Mouse (Mus musculus) midbrain, embryonic 13.5 days (tissue): ENCODE data around the gene Kcnj11. TPM values are rescaled to one million over a fixed set of nuclear protein-coding genes. Genes with fewer than 3 reads are reported as not detected.

Experiments used
- ATAC-seq: fragments of 200-750 bp; cut with Nextera tagmentation; 2 replicates; pipeline ENCODE4 v1.8.0; 2017; ENCODE audit warnings: mild to moderate bottlenecking, moderate TSS enrichment, moderate library complexity
- H3K27ac ChIP-seq: fragments of 300-500 bp; sonication (generic); 2 replicates; pipeline ENCODE4 v1.5.1; 2015; ENCODE audit warnings: inconsistent platforms, mild to moderate bottlenecking, moderate library complexity
- H3K27me3 ChIP-seq: fragments of 300-500 bp; sonication (generic); 2 replicates; pipeline ENCODE4 v1.6.1; 2015; ENCODE audit warnings: mild to moderate bottlenecking, inconsistent platforms
- H3K36me3 ChIP-seq: fragments of 300-500 bp; sonication (generic); 2 replicates; pipeline ENCODE4 v1.6.1; 2015; ENCODE audit warnings: mild to moderate bottlenecking, inconsistent platforms
- H3K4me1 ChIP-seq: fragments of 300-500 bp; sonication (generic); replicated peaks from 2 replicates; pipeline ENCODE4 v1.6.1; 2015; ENCODE audit warnings: inconsistent platforms
- H3K4me2 ChIP-seq: fragments of 300-500 bp; sonication (generic); replicated peaks from 2 replicates; pipeline ENCODE4 v1.6.1; 2015; ENCODE audit warnings: moderate library complexity, mild to moderate bottlenecking, inconsistent platforms
- H3K4me3 ChIP-seq: fragments of 300-500 bp; sonication (generic); replicated peaks from 2 replicates; pipeline ENCODE4 v1.5.1; 2015; ENCODE audit warnings: mild to moderate bottlenecking, inconsistent platforms
- H3K9ac ChIP-seq: fragments of 300-500 bp; sonication (generic); replicated peaks from 2 replicates; pipeline ENCODE4 v1.6.1; 2015; ENCODE audit warnings: mild to moderate bottlenecking, inconsistent platforms
- H3K9me3 ChIP-seq: fragments of 300-500 bp; sonication (generic); 2 replicates; pipeline ENCODE4 v1.6.1; 2016; ENCODE audit warnings: mild to moderate bottlenecking, inconsistent platforms
- WGBS: fragments of 180-500 bp; shearing (Covaris S2); methylation state at CpG from one replicate; pipeline ENCODE4 v1.1.7; 2015; 5-methylcytosine and 5-hydroxymethylcytosine counted together
- polyA plus RNA-seq: library from polyadenylated mRNA; unstranded; fragments of >200 nt; fragmentation: Nextera tagmentation; extraction: Ambion mirVana; gene quantifications from 2 replicates; pipeline ENCODE4 v1.2.1, GENCODE M21; 2015

Gene Kcnj11
- polyA plus RNA-seq, 1 experiment from 2014 or later: 1.5 TPM

DNA sequence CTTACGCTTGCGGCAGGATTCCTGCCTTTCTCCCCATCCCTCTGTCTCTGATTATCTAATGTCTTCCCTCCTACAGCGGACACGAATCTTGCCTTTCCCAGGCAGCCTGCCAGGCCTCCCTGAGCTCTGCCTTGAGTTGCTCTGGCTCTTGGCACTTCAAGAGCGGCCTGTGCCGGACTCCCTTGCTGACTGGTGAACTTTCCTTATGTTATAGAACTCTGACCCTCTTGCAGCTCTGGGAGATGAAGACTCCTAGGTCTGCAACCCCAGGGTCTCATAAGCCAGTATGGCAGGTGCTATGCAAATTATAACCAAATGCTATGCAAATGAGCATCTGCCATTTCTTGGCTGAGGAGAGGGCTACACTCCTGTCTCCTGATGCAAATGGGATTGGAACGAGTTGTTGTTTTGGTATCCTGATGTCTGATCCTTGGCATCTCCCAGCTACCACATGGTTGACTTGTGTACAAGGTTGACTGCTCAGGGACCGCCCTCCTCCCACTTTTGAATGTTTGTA lies 2.6 kb upstream of the Kcnj11 start:
- no peak overlapping the region for H3K4me3 ChIP-seq
- no peak for ATAC-seq
- peaks cover 19% of the 10 kb centered on the region for H3K4me1 ChIP-seq
- no peak overlapping the region for H3K4me2 ChIP-seq
- 71% methylated on average over 8 of the region's 8 CpGs for WGBS
- H3K36me3 ChIP-seq: no peaks in the 10 kb centered on the region
- no peaks in the 10 kb centered on the region for H3K9me3 ChIP-seq
- H3K9ac ChIP-seq: no peak overlapping the region
- H3K27me3 ChIP-seq: peaks cover 18% of the 10 kb centered on the region
- 0 out of 2 replicates have a peak overlapping the region, but pooled peaks have one; percentile 41 for H3K27ac ChIP-seq

DNA sequence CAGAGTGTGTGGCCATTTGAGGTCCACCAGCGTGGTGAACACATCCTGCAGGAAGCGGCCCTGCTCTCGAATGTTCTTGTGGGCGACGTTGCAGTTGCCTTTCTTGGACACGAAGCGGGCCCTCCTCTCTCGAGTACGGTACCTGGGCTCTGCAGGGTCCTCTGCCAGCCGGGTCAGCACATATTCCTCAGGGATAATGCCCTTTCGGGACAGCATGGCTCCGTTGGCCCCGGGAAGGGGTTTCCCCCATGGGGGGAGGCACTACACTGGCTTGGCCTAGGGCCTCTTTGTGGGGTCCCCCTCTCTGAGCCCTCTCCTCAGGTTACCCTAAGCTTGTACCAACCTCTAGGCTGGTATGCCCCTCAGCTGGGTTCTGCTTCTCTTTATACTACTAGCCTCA lies 882 bp downstream of the Kcnj11 start:
- peak overlapping the region; percentile 78; the same call in 1 of the 2 replicates for H3K9ac ChIP-seq
- H3K27ac ChIP-seq: no peak overlapping the region
- no peaks in the 10 kb centered on the region for H3K9me3 ChIP-seq
- 86% methylated on average over 13 of the region's 13 CpGs for WGBS
- peak; percentile 10; the same call in 1 of the 2 replicates for ATAC-seq
- no peaks in the 10 kb centered on the region for H3K36me3 ChIP-seq
- peaks cover 25% of the 10 kb centered on the region for H3K4me1 ChIP-seq
- H3K27me3 ChIP-seq: peaks cover 39% of the 10 kb centered on the region
- H3K4me3 ChIP-seq: peak overlapping the region; percentile 60
- peak overlapping the region; percentile 74 for H3K4me2 ChIP-seq

DNA sequence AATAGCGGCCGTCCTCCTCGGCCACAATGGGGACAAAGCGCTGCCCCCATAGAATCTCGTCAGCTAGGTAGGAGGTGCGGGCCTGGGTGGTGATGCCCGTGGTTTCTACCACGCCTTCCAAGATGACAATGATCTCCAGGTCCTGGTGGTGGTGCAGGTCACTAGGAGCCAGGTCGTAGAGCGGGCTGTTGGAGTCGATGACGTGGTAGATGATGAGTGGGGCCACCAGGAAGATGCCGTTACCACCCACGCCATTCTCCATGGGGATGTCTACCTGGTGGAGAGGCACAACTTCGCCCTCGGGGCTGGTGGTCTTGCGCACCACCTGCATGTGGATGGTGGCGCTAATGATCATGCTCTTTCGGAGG lies 1.7 kb downstream of the Kcnj11 start:
- peaks cover 21% of the 10 kb centered on the region for H3K4me1 ChIP-seq
- no peak for ATAC-seq
- H3K4me3 ChIP-seq: no peak overlapping the region
- H3K9ac ChIP-seq: no peak overlapping the region
- peaks cover 45% of the 10 kb centered on the region for H3K27me3 ChIP-seq
- WGBS: 98% methylated on average over 19 of the region's 19 CpGs
- H3K36me3 ChIP-seq: no peaks in the 10 kb centered on the region
- H3K9me3 ChIP-seq: no peaks in the 10 kb centered on the region
- no peak overlapping the region for H3K4me2 ChIP-seq
- no peak overlapping the region for H3K27ac ChIP-seq

DNA sequence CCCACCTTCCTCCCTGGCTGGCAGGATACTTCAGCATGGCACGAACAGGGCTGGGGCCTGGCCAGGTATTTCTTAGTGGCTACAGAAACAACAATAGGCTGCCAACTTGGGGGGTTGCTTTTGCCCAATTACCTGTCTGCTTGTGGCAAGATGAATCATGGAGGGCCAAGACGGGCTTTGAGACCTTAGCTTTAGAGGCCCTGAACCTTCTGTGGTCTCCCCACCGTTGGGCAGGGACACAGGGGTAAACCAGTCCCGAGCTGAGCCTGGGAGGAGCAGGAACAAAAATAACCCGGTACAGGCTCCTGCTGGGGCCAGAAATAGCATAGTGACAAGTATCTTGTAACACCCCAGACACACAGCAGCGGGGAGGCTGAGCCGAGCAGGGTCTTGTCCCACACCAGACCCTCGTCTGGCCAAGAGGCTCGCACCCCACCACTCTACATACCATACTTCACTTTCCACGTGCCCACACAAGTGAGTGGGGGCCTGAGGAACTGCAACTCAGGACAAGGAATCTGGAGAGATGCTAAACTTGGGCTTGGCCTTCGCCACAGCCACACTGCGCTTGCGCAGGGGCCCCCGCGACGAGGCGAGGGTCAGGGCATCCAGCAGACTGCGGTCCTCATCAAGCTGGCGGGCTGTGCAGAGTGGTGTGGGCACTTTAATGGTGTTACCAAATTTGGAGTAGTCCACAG lies 2.2 kb downstream of the Kcnj11 start:
- peaks cover 17% of the 10 kb centered on the region for H3K4me1 ChIP-seq
- no peak overlapping the region for H3K9ac ChIP-seq
- peaks cover 49% of the 10 kb centered on the region for H3K27me3 ChIP-seq
- WGBS: 87% methylated on average over 19 of the region's 19 CpGs
- H3K4me3 ChIP-seq: no peak overlapping the region
- ATAC-seq: no peak
- no peak overlapping the region for H3K27ac ChIP-seq
- no peak overlapping the region for H3K4me2 ChIP-seq
- H3K9me3 ChIP-seq: no peaks in the 10 kb centered on the region
- no peaks in the 10 kb centered on the region for H3K36me3 ChIP-seq

DNA sequence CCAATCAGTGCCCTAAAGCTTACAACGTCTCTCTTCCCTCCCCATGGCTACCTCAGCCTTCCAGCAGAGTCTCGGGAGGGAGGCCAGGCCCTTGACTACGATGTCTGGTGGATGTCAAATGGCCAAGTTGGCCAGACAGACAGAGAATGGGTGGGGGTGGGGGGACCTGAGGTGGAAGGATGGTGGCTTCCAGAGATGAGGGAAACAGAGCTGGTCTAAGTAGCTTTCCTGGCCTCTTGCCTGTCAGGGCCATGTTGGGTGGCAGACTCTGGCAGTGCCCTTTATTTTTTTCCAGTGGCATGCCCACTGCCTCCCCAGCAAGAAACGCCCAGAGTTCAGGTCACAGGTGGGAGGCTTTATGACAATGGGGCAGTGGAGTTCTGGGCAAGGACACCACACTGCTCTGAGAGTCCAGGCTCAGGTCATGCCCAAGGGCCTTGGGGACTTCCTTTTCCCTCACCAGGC lies 3.2 kb downstream of the Kcnj11 start:
- no peak overlapping the region for H3K4me3 ChIP-seq
- WGBS: 63% methylated on average over 4 of the region's 4 CpGs
- no peak for ATAC-seq
- H3K4me2 ChIP-seq: no peak overlapping the region
- H3K9ac ChIP-seq: no peak overlapping the region
- H3K4me1 ChIP-seq: peaks cover 18% of the 10 kb centered on the region
- no peaks in the 10 kb centered on the region for H3K36me3 ChIP-seq
- H3K9me3 ChIP-seq: no peaks in the 10 kb centered on the region
- no peak overlapping the region for H3K27ac ChIP-seq
- peaks cover 49% of the 10 kb centered on the region for H3K27me3 ChIP-seq

DNA sequence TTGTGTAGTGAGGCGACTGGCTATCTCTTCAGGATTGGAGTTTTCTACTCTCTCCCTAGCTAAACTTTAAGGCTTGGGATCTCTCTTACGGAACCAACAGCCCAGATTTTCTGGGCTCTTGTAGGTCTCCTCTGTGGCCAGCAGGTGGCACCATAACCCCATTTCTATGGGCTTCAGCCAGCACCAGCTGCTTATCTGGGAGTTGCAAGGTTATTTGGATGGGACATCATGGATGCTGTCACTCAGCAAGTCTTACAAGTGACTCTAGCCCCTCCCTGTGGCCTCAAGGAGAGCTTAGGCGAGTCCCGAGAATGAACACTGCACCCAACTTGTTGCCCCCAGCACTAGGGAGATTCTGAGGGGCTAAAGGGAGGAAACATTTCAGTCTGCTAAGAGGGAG lies 4.4 kb downstream of the Kcnj11 start:
- no peaks in the 10 kb centered on the region for H3K9me3 ChIP-seq
- 0 out of 2 replicates have a peak overlapping the region, but pooled peaks have one; percentile 7 for H3K9ac ChIP-seq
- peaks cover 55% of the 10 kb centered on the region for H3K27me3 ChIP-seq
- WGBS: 4% methylated on average over 4 of the region's 4 CpGs
- no peak overlapping the region for H3K4me3 ChIP-seq
- H3K4me2 ChIP-seq: no peak overlapping the region
- H3K36me3 ChIP-seq: no peaks in the 10 kb centered on the region
- no peak overlapping the region for H3K27ac ChIP-seq
- ATAC-seq: peak; percentile 55
- peaks cover 18% of the 10 kb centered on the region for H3K4me1 ChIP-seq

DNA sequence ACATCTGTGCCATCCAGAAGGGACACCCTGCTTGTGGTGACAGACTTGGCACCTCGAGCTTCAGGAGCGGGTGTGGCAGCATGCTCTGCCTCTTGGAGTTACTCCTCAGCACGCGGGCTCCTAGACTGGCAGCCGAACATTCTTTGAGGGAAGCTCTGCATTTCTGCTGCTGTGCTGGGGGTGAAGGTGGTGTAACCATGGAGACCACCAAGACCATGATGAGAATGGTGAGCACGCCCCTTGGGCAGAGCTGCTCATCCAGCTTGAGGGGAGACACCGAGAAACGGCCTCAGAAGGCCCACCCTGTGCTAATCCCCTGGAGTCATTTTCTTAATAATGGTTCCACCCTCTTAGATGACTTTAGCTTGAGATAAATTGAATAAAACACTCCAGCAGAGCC lies 7.8 kb downstream of the Kcnj11 start:
- Histone ChIP-seq H3K27me3 (peaks cover 41% of the 10 kb centered on the region), H3K4me3 (no peak overlapping the region), H3K36me3 (no peaks in the 10 kb centered on the region), H3K27ac (no peak overlapping the region), H3K9ac (no peak overlapping the region), H3K4me1 (peaks cover 13% of the 10 kb centered on the region), H3K9me3 (0 out of 2 replicates have a peak, but pooled peaks cover 3% of the 10 kb centered on the region), H3K4me2 (no peak overlapping the region)
- WGBS: 8% methylated on average over 8 of the region's 8 CpGs
- ATAC-seq: no peak; the same call in 1 of the 2 replicates

DNA sequence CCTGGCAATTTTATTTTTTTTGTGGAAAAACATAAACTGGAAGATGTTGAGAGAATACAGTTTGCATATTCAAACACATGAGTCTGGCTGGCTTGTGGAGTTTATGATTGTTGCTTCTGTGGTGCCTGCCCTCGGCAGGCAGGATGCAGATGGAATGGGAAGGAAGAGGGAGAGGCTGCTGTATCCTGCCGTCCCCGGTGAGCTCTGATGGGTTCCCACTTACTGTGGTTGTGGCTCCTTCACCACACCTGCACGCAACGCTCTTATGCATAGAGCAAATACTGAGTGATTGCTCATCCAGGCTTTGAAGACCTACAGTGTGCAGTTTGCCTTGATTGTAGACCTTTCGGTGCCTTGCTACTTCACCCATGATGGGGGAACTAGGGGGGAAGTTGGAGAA lies 12.3 kb downstream of the Kcnj11 start:
- Histone ChIP-seq H3K9ac (no peak overlapping the region), H3K9me3 (0 out of 2 replicates have a peak, but pooled peaks cover 3% of the 10 kb centered on the region), H3K4me3 (no peak overlapping the region), H3K4me2 (no peak overlapping the region), H3K4me1 (peaks cover 7% of the 10 kb centered on the region), H3K27ac (no peak overlapping the region), H3K27me3 (0 out of 2 replicates have a peak, but pooled peaks cover 11% of the 10 kb centered on the region), H3K36me3 (peaks cover 19% of the 10 kb centered on the region)
- ATAC-seq: no peak
- 97% methylated on average over 6 of the region's 6 CpGs for WGBS

DNA sequence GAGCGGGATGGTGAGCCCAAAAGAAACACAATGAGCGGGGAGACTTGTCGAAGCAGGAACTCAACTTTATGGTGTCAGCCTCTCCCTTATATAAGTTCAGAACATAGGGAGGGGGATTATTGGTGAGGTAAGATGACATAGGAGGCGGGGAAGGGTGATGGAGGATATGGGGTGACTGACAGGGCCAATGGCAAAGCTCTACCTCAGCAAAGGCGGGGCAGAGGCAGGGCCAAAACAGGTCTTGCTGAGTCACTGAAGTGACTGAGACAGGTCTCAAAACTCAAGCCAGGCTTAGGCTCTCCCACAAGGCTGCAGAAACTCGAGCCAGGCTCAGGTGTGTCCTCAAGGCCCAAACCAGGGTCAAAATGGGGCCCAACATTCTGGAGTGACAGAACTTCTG lies 14.2 kb downstream of the Kcnj11 start:
- no peaks in the 10 kb centered on the region for H3K4me1 ChIP-seq
- H3K27me3 ChIP-seq: 0 out of 2 replicates have a peak, but pooled peaks cover 5% of the 10 kb centered on the region
- no peak for ATAC-seq
- H3K36me3 ChIP-seq: peaks cover 37% of the 10 kb centered on the region
- no peak overlapping the region for H3K9ac ChIP-seq
- H3K9me3 ChIP-seq: 0 out of 2 replicates have a peak, but pooled peaks cover 3% of the 10 kb centered on the region
- H3K4me2 ChIP-seq: no peak overlapping the region
- H3K4me3 ChIP-seq: no peak overlapping the region
- 88% methylated on average over 6 of the region's 6 CpGs for WGBS
- H3K27ac ChIP-seq: no peak overlapping the region

DNA sequence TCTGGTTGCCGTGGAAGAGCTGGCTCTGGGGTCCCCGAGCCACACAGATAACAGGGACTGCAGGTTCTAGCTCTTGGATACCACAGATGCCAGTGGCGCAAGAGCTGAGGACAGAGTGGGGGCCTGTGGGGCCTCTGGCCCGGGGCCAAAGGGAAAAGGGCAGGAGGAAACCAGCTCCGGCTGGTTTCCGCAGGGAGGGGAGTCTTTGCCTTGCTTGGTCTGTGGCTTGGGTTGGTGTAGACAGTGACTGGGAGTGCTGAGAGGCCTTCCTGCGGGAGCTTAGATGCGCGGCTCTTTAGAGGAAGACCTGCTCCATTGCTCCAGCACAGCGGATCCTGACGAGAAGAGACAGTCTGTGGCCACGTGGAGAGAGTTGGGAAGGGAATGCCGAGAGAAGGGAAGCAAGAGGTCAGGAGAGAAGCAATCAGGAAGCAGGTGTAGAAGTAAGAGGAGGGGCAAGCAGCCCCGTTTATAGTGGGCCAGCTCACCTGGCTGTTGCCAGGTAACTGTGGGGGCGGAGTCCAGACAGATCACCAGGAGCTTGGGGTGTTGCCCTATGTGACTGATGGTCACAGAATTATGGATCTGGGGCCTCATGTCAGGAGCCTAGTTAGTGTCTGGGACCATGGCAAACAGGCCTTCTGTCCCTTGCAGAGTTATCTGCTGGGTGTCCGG lies 15.6 kb downstream of the Kcnj11 start:
- Histone ChIP-seq H3K9ac (no peak overlapping the region), H3K27ac (no peak overlapping the region), H3K4me3 (no peak overlapping the region), H3K4me1 (no peaks in the 10 kb centered on the region), H3K36me3 (peaks cover 51% of the 10 kb centered on the region), H3K27me3 (no peaks in the 10 kb centered on the region), H3K9me3 (0 out of 2 replicates have a peak, but pooled peaks cover 3% of the 10 kb centered on the region), H3K4me2 (no peak overlapping the region)
- WGBS: 79% methylated on average over 16 of the region's 16 CpGs
- no peak for ATAC-seq

DNA sequence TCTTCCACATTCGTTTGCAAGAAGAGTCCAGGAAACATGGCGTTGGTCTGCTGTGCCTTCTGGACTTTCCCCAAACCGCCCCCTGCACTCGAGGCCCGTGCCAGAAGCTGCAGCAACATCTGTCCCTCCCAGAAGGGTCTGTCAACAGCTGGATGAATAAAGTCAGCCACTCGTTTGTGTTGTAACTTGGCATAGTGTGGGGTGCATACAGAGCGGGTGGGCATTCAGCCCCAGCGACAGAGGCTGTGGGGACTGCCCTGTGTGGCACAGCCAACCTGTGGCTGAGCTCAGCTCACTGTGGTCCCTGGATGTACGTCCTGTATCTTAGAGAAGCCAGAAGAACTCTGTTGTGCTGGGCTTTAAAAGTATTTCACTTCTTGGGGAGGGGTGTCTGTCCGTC lies 16.5 kb downstream of the Kcnj11 start:
- peaks cover 61% of the 10 kb centered on the region for H3K36me3 ChIP-seq
- H3K4me1 ChIP-seq: no peaks in the 10 kb centered on the region
- H3K27ac ChIP-seq: no peak overlapping the region
- H3K4me3 ChIP-seq: no peak overlapping the region
- no peaks in the 10 kb centered on the region for H3K27me3 ChIP-seq
- H3K9me3 ChIP-seq: 0 out of 2 replicates have a peak, but pooled peaks cover 1% of the 10 kb centered on the region
- ATAC-seq: no peak
- WGBS: 91% methylated on average over 10 of the region's 10 CpGs
- no peak overlapping the region for H3K4me2 ChIP-seq
- H3K9ac ChIP-seq: no peak overlapping the region

DNA sequence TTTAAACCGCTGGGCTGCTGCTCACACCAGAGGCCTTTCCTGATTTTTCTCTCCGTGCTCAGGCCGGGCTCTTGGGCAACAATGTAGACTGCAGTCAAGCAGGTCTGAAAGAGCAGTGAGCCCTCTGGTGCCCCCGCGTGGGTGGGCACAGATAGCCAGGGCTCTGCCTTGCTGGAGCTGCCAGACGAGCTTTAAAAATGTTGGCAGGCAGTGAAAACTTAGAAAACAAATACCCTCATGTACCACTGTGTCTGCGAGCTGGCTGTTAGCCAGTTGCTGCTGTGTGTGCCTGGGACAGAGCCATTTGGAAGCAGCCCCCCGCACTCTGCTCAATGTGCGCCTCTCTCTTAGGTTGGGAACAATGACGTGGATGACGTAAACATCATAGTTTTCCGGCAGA lies 22.9 kb downstream of the Kcnj11 start:
- H3K4me1 ChIP-seq: no peaks in the 10 kb centered on the region
- no peak overlapping the region for H3K9ac ChIP-seq
- WGBS: 89% methylated on average over 12 of the region's 12 CpGs
- no peaks in the 10 kb centered on the region for H3K27me3 ChIP-seq
- ATAC-seq: no peak
- no peak overlapping the region for H3K27ac ChIP-seq
- H3K36me3 ChIP-seq: peaks cover 94% of the 10 kb centered on the region
- no peak overlapping the region for H3K4me3 ChIP-seq
- H3K9me3 ChIP-seq: no peaks in the 10 kb centered on the region
- H3K4me2 ChIP-seq: no peak overlapping the region
